Mouse (Mus musculus) thymus, adult 2 months (tissue): ENCODE results near the gene Ulk1. TPM values are rescaled to one million over a fixed set of nuclear protein-coding genes. Genes with fewer than 3 reads are reported as not detected.

Experiments used
- DNase-seq: peaks from one replicate; pipeline ENCODE4 v3.0.0; 2021
- H3K27ac ChIP-seq: fragments of 200-500 bp; 2 replicates; pipeline ENCODE4 v1.5.1; 2012; ENCODE audit warnings: low read length, control low read depth; ENCODE audit not compliant: control insufficient read depth, insufficient read depth
- H3K27me3 ChIP-seq: fragments of 200-500 bp; 2 replicates; pipeline ENCODE4 v1.6.1; 2012; ENCODE audit warnings: mild to moderate bottlenecking, low read length, moderate library complexity, mixed read lengths; ENCODE audit not compliant: control insufficient read depth, insufficient read depth
- H3K36me3 ChIP-seq: fragments of 200-500 bp; 2 replicates; pipeline ENCODE4 v1.6.1; 2012; ENCODE audit warnings: mild to moderate bottlenecking, low read length, moderate library complexity; ENCODE audit not compliant: control insufficient read depth, insufficient read depth
- H3K4me1 ChIP-seq: fragments of 200-500 bp; replicated peaks from 2 replicates; pipeline ENCODE4 v1.6.1; 2012; ENCODE audit warnings: low read length; ENCODE audit not compliant: control insufficient read depth, insufficient read depth
- H3K4me3 ChIP-seq: fragments of 200-500 bp; 2 replicates; pipeline ENCODE4 v1.5.1; 2012; ENCODE audit warnings: mild to moderate bottlenecking, low read length, control low read depth, moderate library complexity; ENCODE audit not compliant: control insufficient read depth, insufficient read depth
- CTCF ChIP-seq: fragments of 200-500 bp; IDR thresholded peaks from 2 replicates; pipeline ENCODE4 v1.5.1; 2012; ENCODE audit warnings: mild to moderate bottlenecking, control low read depth, low read length, moderate library complexity, borderline replicate concordance; ENCODE audit not compliant: control insufficient read depth, poor library complexity, insufficient read depth; ENCODE audit errors: extremely low read depth
- POLR2A ChIP-seq: fragments of 200-500 bp; IDR thresholded peaks from 2 replicates; pipeline ENCODE4 v1.6.1; 2012; ENCODE audit warnings: mild to moderate bottlenecking, low read length, control low read depth, moderate library complexity; ENCODE audit not compliant: control insufficient read depth, poor library complexity, insufficient read depth; ENCODE audit errors: extremely low read depth
- WGBS: fragments of 180-500 bp; shearing (Covaris S2); methylation state at CpG from one replicate; pipeline ENCODE4 v1.1.7; 2018; 5-methylcytosine and 5-hydroxymethylcytosine counted together
- polyA plus RNA-seq: library from polyadenylated mRNA; depleted of rRNA; stranded (reverse); fragments of >200 nt; gene quantifications from 2 replicates; pipeline ENCODE4 v1.2.3, GENCODE M21; 2012

Gene Ulk1
- polyA plus RNA-seq, 1 experiment, result 136 TPM

- no peaks in the 10 kb centered on the region for H3K4me1 ChIP-seq
- H3K27ac ChIP-seq, result no peak overlapping the region
- no peaks in the 10 kb centered on the region for H3K27me3 ChIP-seq
- 95% methylated on average over 8 of the region's 8 CpGs for WGBS
- TF ChIP-seq POLR2A, result no peak
- no peak for TF ChIP-seq CTCF
- H3K36me3 ChIP-seq, result no peaks in the 10 kb centered on the region
- no peak for DNase-seq
- H3K4me3 ChIP-seq, result no peak overlapping the region
These were observed 17.0 kb upstream of the Ulk1 start for GRCm38 (mm10) chr5:110826781-110827495.

DNA sequence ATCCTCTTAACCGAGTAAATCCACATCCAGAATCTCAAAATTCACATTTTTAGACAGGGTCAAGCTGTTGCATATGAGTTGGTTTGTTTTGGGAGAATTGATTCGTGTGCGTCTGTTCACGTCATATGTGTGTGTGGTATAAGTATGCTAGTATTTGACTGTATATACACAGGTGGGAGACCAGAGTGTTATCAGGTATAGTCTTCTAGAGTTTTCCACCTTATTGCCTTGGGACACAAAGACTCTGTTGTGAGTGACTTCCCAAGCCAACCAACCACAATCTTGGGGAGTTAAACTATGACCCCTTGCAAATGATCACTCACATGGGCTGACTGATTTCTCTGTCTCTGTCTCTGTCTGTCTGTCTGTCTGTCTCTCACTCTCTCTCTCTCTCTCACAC is 14.5 kb upstream of the Ulk1 start:
- Histone ChIP-seq H3K4me3 (no peak overlapping the region), H3K27me3 (no peaks in the 10 kb centered on the region), H3K36me3 (no peaks in the 10 kb centered on the region), H3K4me1 (no peaks in the 10 kb centered on the region), H3K27ac (no peak overlapping the region)
- no peak for TF ChIP-seq CTCF
- TF ChIP-seq POLR2A, result no peak
- DNase-seq, result no peak
- WGBS, result 97% methylated on average over 4 of the region's 4 CpGs

DNA sequence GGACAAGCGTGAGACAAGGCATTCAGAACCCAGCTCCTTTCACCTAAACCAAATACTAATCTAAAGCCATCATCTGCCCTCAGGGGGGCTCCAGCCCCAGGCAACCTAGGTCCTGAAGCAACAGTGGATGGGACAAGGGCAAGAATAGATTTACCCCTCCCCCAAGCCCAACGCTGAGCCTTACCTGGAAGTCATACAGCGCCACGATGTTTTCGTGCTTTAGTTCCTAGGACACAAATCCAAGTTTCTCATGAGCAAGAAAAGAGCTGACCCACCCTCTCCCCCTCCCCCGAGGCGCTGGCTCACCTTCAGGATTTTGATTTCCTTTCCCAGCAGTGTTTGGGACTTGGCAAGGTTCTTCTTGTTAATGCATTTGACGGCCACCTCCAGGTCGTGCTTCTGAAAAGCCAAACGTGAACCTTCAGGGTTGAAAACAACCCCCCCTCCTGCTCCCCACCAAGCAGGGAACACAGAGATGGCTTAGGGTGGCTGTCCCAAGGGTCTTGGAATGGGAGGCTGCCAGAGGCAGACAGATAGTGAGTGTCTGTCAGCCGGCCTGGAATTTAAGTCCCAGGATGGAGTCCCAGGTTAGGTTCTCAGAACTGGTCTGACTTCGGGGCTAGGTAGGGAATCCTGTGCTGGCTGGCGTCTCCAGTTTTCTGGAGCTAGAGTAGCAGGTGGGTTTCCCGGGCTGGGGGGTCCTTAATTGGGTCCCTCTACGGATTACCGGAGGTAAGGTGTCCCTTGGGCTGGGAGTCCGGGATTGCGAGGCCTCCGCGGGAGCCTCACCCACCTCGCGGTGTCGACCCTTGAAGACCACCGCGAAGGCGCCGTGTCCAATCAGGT is 853 bp downstream of the Ulk1 start:
- peak; percentile 16 for DNase-seq
- no peaks in the 10 kb centered on the region for H3K27me3 ChIP-seq
- H3K4me3 ChIP-seq, result peak overlapping the region; percentile 66
- TF ChIP-seq POLR2A, result no peak
- no peak for TF ChIP-seq CTCF
- 2% methylated on average over 27 of the region's 27 CpGs for WGBS
- no peaks in the 10 kb centered on the region for H3K36me3 ChIP-seq
- H3K27ac ChIP-seq, result peak overlapping the region; percentile 2; the same call in 1 of the 2 replicates
- peaks cover 20% of the 10 kb centered on the region for H3K4me1 ChIP-seq

DNA sequence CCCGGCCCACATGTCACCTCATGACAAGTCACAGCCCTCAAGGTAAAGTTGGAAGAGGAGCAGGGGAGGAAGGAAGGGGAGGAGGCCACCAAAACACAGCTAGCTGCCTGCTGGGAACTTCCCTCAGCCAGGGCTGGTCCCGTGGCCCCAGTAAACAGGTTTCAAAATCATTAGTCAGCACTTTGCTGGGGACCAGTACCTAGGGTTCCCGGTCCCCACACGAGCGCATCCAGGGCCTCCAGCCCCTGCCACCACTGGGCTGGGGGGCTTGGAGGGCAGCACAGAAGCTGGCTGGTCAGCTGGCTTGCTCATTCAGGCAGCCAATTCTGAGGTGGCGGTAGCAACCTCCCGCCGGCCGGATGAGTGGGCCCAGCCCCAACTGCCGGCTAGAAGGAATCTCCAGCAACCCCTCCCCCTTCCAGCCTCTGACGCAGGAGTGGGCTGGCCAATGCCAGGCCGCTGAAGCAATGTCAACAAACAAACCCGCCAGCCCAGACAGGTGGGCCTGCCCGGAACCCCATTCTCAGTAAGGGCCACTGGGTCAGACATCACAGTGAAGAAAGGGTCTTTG is 1.8 kb downstream of the Ulk1 start:
- no peaks in the 10 kb centered on the region for H3K36me3 ChIP-seq
- TF ChIP-seq POLR2A (no peak), CTCF (0 out of 2 replicates have a peak, but pooled peaks have one; percentile 20)
- peak; percentile 68 for DNase-seq
- H3K4me3 ChIP-seq, result peak overlapping the region; percentile 66
- no peaks in the 10 kb centered on the region for H3K27me3 ChIP-seq
- peaks cover 20% of the 10 kb centered on the region for H3K4me1 ChIP-seq
- peak overlapping the region; percentile 2; the same call in 1 of the 2 replicates for H3K27ac ChIP-seq
- 3% methylated on average over 14 of the region's 14 CpGs for WGBS

GRCm38 (mm10) chr5:110807453-110807852 is 2.4 kb downstream of the Ulk1 start:
- peaks cover 20% of the 10 kb centered on the region for H3K4me1 ChIP-seq
- H3K36me3 ChIP-seq, result no peaks in the 10 kb centered on the region
- no peak overlapping the region for H3K4me3 ChIP-seq
- DNase-seq, result no peak
- no peaks in the 10 kb centered on the region for H3K27me3 ChIP-seq
- WGBS, result 91% methylated on average over 4 of the region's 4 CpGs
- no peak overlapping the region; the same call in 1 of the 2 replicates for H3K27ac ChIP-seq
- no peak for TF ChIP-seq POLR2A
- TF ChIP-seq CTCF, result no peak

GRCm38 (mm10) chr5:110806676-110807075 is 3.2 kb downstream of the Ulk1 start:
- H3K27ac ChIP-seq, result no peak overlapping the region
- H3K4me1 ChIP-seq, result peaks cover 20% of the 10 kb centered on the region
- no peak overlapping the region for H3K4me3 ChIP-seq
- DNase-seq, result no peak
- no peaks in the 10 kb centered on the region for H3K27me3 ChIP-seq
- TF ChIP-seq CTCF, result no peak
- TF ChIP-seq POLR2A, result no peak
- H3K36me3 ChIP-seq, result no peaks in the 10 kb centered on the region
- 86% methylated on average over 1 of the region's 1 CpGs for WGBS
